Mouse (Mus musculus) midbrain, embryonic 13.5 days (tissue): ENCODE data around the gene Myh13. TPM values are rescaled to one million over a fixed set of nuclear protein-coding genes. Genes with fewer than 3 reads are reported as not detected.

Experiments used
- ATAC-seq: fragments of 200-750 bp; cut with Nextera tagmentation; 2 replicates; pipeline ENCODE4 v1.8.0; 2017; ENCODE audit warnings: mild to moderate bottlenecking, moderate TSS enrichment, moderate library complexity
- H3K27ac ChIP-seq: fragments of 300-500 bp; sonication (generic); 2 replicates; pipeline ENCODE4 v1.5.1; 2015; ENCODE audit warnings: inconsistent platforms, mild to moderate bottlenecking, moderate library complexity
- H3K27me3 ChIP-seq: fragments of 300-500 bp; sonication (generic); 2 replicates; pipeline ENCODE4 v1.6.1; 2015; ENCODE audit warnings: mild to moderate bottlenecking, inconsistent platforms
- H3K36me3 ChIP-seq: fragments of 300-500 bp; sonication (generic); 2 replicates; pipeline ENCODE4 v1.6.1; 2015; ENCODE audit warnings: mild to moderate bottlenecking, inconsistent platforms
- H3K4me1 ChIP-seq: fragments of 300-500 bp; sonication (generic); replicated peaks from 2 replicates; pipeline ENCODE4 v1.6.1; 2015; ENCODE audit warnings: inconsistent platforms
- H3K4me2 ChIP-seq: fragments of 300-500 bp; sonication (generic); replicated peaks from 2 replicates; pipeline ENCODE4 v1.6.1; 2015; ENCODE audit warnings: moderate library complexity, mild to moderate bottlenecking, inconsistent platforms
- H3K4me3 ChIP-seq: fragments of 300-500 bp; sonication (generic); replicated peaks from 2 replicates; pipeline ENCODE4 v1.5.1; 2015; ENCODE audit warnings: mild to moderate bottlenecking, inconsistent platforms
- H3K9ac ChIP-seq: fragments of 300-500 bp; sonication (generic); replicated peaks from 2 replicates; pipeline ENCODE4 v1.6.1; 2015; ENCODE audit warnings: mild to moderate bottlenecking, inconsistent platforms
- H3K9me3 ChIP-seq: fragments of 300-500 bp; sonication (generic); 2 replicates; pipeline ENCODE4 v1.6.1; 2016; ENCODE audit warnings: mild to moderate bottlenecking, inconsistent platforms
- WGBS: fragments of 180-500 bp; shearing (Covaris S2); methylation state at CpG from one replicate; pipeline ENCODE4 v1.1.7; 2015; 5-methylcytosine and 5-hydroxymethylcytosine counted together
- polyA plus RNA-seq: library from polyadenylated mRNA; unstranded; fragments of >200 nt; fragmentation: Nextera tagmentation; extraction: Ambion mirVana; gene quantifications from 2 replicates; pipeline ENCODE4 v1.2.1, GENCODE M21; 2015

The Myh13 gene
- polyA plus RNA-seq, 1 experiment from 2014 or later = not detected

GRCm38 (mm10) chr11:67364551-67364950 is 43.1 kb downstream of the Myh13 start:
- Histone ChIP-seq H3K4me2 (no peak overlapping the region), H3K4me3 (no peak overlapping the region), H3K9me3 (no peaks in the 10 kb centered on the region), H3K4me1 (no peaks in the 10 kb centered on the region), H3K36me3 (no peaks in the 10 kb centered on the region), H3K9ac (no peak overlapping the region), H3K27ac (no peak overlapping the region), H3K27me3 (no peaks in the 10 kb centered on the region)
- 92% methylated on average over 12 of the region's 12 CpGs for WGBS
- no peak for ATAC-seq

GRCm38 (mm10) chr11:67364986-67365721 is 43.7 kb downstream of the Myh13 start:
- no peaks in the 10 kb centered on the region for H3K27me3 ChIP-seq
- no peak overlapping the region for H3K27ac ChIP-seq
- no peak overlapping the region for H3K9ac ChIP-seq
- no peak overlapping the region for H3K4me3 ChIP-seq
- H3K4me2 ChIP-seq = no peak overlapping the region
- WGBS = 95% methylated on average over 14 of the region's 14 CpGs
- H3K36me3 ChIP-seq = no peaks in the 10 kb centered on the region
- no peaks in the 10 kb centered on the region for H3K9me3 ChIP-seq
- no peak for ATAC-seq
- H3K4me1 ChIP-seq = no peaks in the 10 kb centered on the region

GRCm38 (mm10) chr11:67366936-67367335 is 45.5 kb downstream of the Myh13 start:
- Histone ChIP-seq H3K36me3 (no peaks in the 10 kb centered on the region), H3K27me3 (no peaks in the 10 kb centered on the region), H3K27ac (no peak overlapping the region), H3K4me2 (no peak overlapping the region), H3K9ac (no peak overlapping the region), H3K4me3 (no peak overlapping the region), H3K9me3 (no peaks in the 10 kb centered on the region), H3K4me1 (no peaks in the 10 kb centered on the region)
- no peak for ATAC-seq
- WGBS = 76% methylated on average over 9 of the region's 9 CpGs

- no peak overlapping the region for H3K4me2 ChIP-seq
- WGBS = 60% methylated on average over 2 of the region's 2 CpGs
Measured at GRCm38 (mm10) chr11:67373333-67373732, 51.9 kb downstream of the Myh13 start.

GRCm38 (mm10) chr11:67376308-67376707 is 54.9 kb downstream of the Myh13 start:
- Histone ChIP-seq H3K4me3 (no peak overlapping the region), H3K9ac (no peak overlapping the region), H3K27ac (no peak overlapping the region), H3K36me3 (no peaks in the 10 kb centered on the region), H3K9me3 (no peaks in the 10 kb centered on the region), H3K27me3 (no peaks in the 10 kb centered on the region), H3K4me2 (no peak overlapping the region), H3K4me1 (peaks cover 15% of the 10 kb centered on the region)
- no peak for ATAC-seq

More at GRCm38 (mm10) chr11:67373333-67373732, 51.9 kb downstream of the Myh13 start:
- H3K27ac ChIP-seq = no peak overlapping the region
- H3K4me3 ChIP-seq = no peak overlapping the region
- ATAC-seq = peak; percentile 60; the same call in 1 of the 2 replicates
- no peaks in the 10 kb centered on the region for H3K4me1 ChIP-seq
- no peak overlapping the region for H3K9ac ChIP-seq
- no peaks in the 10 kb centered on the region for H3K27me3 ChIP-seq
- H3K9me3 ChIP-seq = no peaks in the 10 kb centered on the region
- H3K36me3 ChIP-seq = no peaks in the 10 kb centered on the region

GRCm38 (mm10) chr11:67379703-67380510 is 58.4 kb downstream of the Myh13 start:
- Histone ChIP-seq H3K27ac (no peak overlapping the region), H3K4me3 (no peak overlapping the region), H3K9me3 (no peaks in the 10 kb centered on the region), H3K4me1 (peaks cover 15% of the 10 kb centered on the region), H3K36me3 (no peaks in the 10 kb centered on the region), H3K9ac (no peak overlapping the region), H3K4me2 (no peak overlapping the region), H3K27me3 (no peaks in the 10 kb centered on the region)
- no peak for ATAC-seq
- WGBS = 27% methylated on average over 10 of the region's 10 CpGs

- Histone ChIP-seq H3K27ac (no peak overlapping the region), H3K9me3 (no peaks in the 10 kb centered on the region), H3K4me1 (peaks cover 18% of the 10 kb centered on the region), H3K27me3 (no peaks in the 10 kb centered on the region), H3K4me2 (no peak overlapping the region), H3K9ac (no peak overlapping the region), H3K4me3 (no peak overlapping the region), H3K36me3 (no peaks in the 10 kb centered on the region)
- no peak for ATAC-seq
- WGBS = 78% methylated on average over 4 of the region's 4 CpGs
Measured at GRCm38 (mm10) chr11:67381833-67382232, 60.4 kb downstream of the Myh13 start.

GRCm38 (mm10) chr11:67384653-67385052 is 63.2 kb downstream of the Myh13 start:
- WGBS = 89% methylated on average over 7 of the region's 7 CpGs
- no peak for ATAC-seq
- Histone ChIP-seq H3K9me3 (peaks cover 4% of the 10 kb centered on the region; the same call in 1 of the 2 replicates), H3K4me2 (no peak overlapping the region), H3K36me3 (no peaks in the 10 kb centered on the region), H3K4me1 (peaks cover 14% of the 10 kb centered on the region), H3K9ac (no peak overlapping the region), H3K27me3 (no peaks in the 10 kb centered on the region), H3K27ac (no peak overlapping the region), H3K4me3 (no peak overlapping the region)

- peak; percentile 70 for ATAC-seq
- Histone ChIP-seq H3K9ac (no peak overlapping the region), H3K4me1 (0 out of 2 replicates have a peak, but pooled peaks cover 4% of the 10 kb centered on the region), H3K4me3 (no peak overlapping the region), H3K4me2 (no peak overlapping the region), H3K27me3 (no peaks in the 10 kb centered on the region), H3K27ac (peak overlapping the region; percentile 37; the same call in 1 of the 2 replicates), H3K36me3 (no peaks in the 10 kb centered on the region), H3K9me3 (peaks cover 4% of the 10 kb centered on the region; the same call in 1 of the 2 replicates)
- 31% methylated on average over 8 of the region's 8 CpGs for WGBS
Measured at GRCm38 (mm10) chr11:67386815-67387415, 65.5 kb downstream of the Myh13 start.

- Histone ChIP-seq H3K27ac (no peak overlapping the region), H3K4me1 (0 out of 2 replicates have a peak, but pooled peaks cover 4% of the 10 kb centered on the region), H3K4me3 (no peak overlapping the region), H3K9ac (no peak overlapping the region), H3K36me3 (no peaks in the 10 kb centered on the region), H3K9me3 (peaks cover 4% of the 10 kb centered on the region; the same call in 1 of the 2 replicates), H3K27me3 (no peaks in the 10 kb centered on the region), H3K4me2 (no peak overlapping the region)
- 90% methylated on average over 3 of the region's 3 CpGs for WGBS
- no peak for ATAC-seq
Measured at GRCm38 (mm10) chr11:67390679-67391384, 69.4 kb downstream of the Myh13 start.

GRCm38 (mm10) chr11:67392369-67392768 is 70.9 kb downstream of the Myh13 start:
- H3K4me2 ChIP-seq = no peak overlapping the region
- H3K9me3 ChIP-seq = peaks cover 4% of the 10 kb centered on the region; the same call in 1 of the 2 replicates
- no peak for ATAC-seq
- H3K9ac ChIP-seq = no peak overlapping the region
- H3K4me3 ChIP-seq = no peak overlapping the region
- H3K27ac ChIP-seq = no peak overlapping the region
- no peaks in the 10 kb centered on the region for H3K4me1 ChIP-seq
- H3K27me3 ChIP-seq = no peaks in the 10 kb centered on the region
- WGBS = 88% methylated on average over 3 of the region's 3 CpGs
- no peaks in the 10 kb centered on the region for H3K36me3 ChIP-seq
